ENCODE assay signal across 16 mouse cellular contexts in genomic region chr5:41942131-41942530, GRCm38 (mm10).
DNase-seq lines count a peak whose midpoint lies in the region; ATAC-seq and TF ChIP-seq lines count a peak whose summit lies in the region.
"Had no signal": no experiment of that assay in that cellular context is flagged by ENCODE, and none has a peak within 500 bp of the region (broad histone marks: within the 10 kb centered on the region; RNA-seq: fewer than 3 reads in every experiment).

No protein-coding gene starts in this region.

- H3K4me2 ChIP-seq in forebrain, postnatal 0 days (ENCODE audit: low read depth) = no peak overlapping the region
- H3K4me2 ChIP-seq in forebrain, embryonic 11.5 days (ENCODE audit: low read depth, low read length, severe bottlenecking) = no peak overlapping the region
- no peak overlapping the region for H3K4me2 ChIP-seq in lung, postnatal 0 days (replicated peaks; ENCODE audit: low read depth, low read length)
- H3K4me2 ChIP-seq: heart, embryonic 13.5 days; hindbrain, embryonic 12.5 days; liver, embryonic 12.5 days had no signal

- peak; percentile 85 for ATAC-seq in forebrain, postnatal 0 days
- no peak for ATAC-seq in forebrain, embryonic 11.5 days (replicated peaks; ENCODE audit: low FRiP score)
- no peak for ATAC-seq in lung, postnatal 0 days
- ATAC-seq: liver, embryonic 12.5 days had no signal

- no peak overlapping the region for H3K27ac ChIP-seq in forebrain, postnatal 0 days (ENCODE audit: low read depth, low read length)
- no peak overlapping the region for H3K27ac ChIP-seq in forebrain, embryonic 11.5 days (ENCODE audit: low read depth, low read length)
- H3K27ac ChIP-seq in layer of hippocampus, adult 2 months = peak overlapping the region; percentile 79
- H3K27ac ChIP-seq in lung, postnatal 0 days (ENCODE audit: low read length) = no peak overlapping the region
- H3K27ac ChIP-seq: heart, embryonic 13.5 days; hindbrain, embryonic 12.5 days; liver, embryonic 12.5 days had no signal

- H3K9ac ChIP-seq in forebrain, postnatal 0 days = no peak overlapping the region
- no peak overlapping the region for H3K9ac ChIP-seq in forebrain, embryonic 11.5 days (ENCODE audit: low read length)
- H3K9ac ChIP-seq in lung, postnatal 0 days (replicated peaks; ENCODE audit: low read depth) = no peak overlapping the region
- H3K9ac ChIP-seq: heart, embryonic 13.5 days; hindbrain, embryonic 12.5 days; liver, embryonic 12.5 days had no signal

- TF ChIP-seq CTCF in forebrain, postnatal 0 days (IDR thresholded peaks at IDR 0.05; ENCODE audit: low read depth) = no peak
- no peak for TF ChIP-seq CTCF in layer of hippocampus, adult 2 months (conservative IDR thresholded peaks at IDR 0.05)
- TF ChIP-seq CTCF in lung, postnatal 0 days (IDR thresholded peaks at IDR 0.05) = no peak

- H3K4me3 ChIP-seq in forebrain, postnatal 0 days (ENCODE audit: low read depth, low read length) = no peak overlapping the region
- H3K4me3 ChIP-seq in forebrain, embryonic 11.5 days (ENCODE audit: low read depth, low read length) = no peak overlapping the region
- no peak overlapping the region for H3K4me3 ChIP-seq in layer of hippocampus, adult 2 months
- H3K4me3 ChIP-seq in lung, postnatal 0 days (ENCODE audit: low read depth, low read length) = no peak overlapping the region
- H3K4me3 ChIP-seq: erythroblast, embryonic 14.5 days; heart, embryonic 13.5 days; hindbrain, embryonic 12.5 days; liver, embryonic 12.5 days had no signal

- no peak for TF ChIP-seq EP300 in lung, postnatal 0 days (IDR thresholded peaks at IDR 0.05)

- DNase-seq in forebrain, postnatal 0 days = peak; percentile 56
- no peak for DNase-seq in forebrain, embryonic 11.5 days (ENCODE audit: low spot score)
- DNase-seq in brain, adult 2 months (ENCODE audit: low read depth, low spot score) = peak; percentile 84
- DNase-seq in layer of hippocampus, adult 2 months (ENCODE audit: low spot score in 2 of 2) = peak; percentile 51 to 71
- DNase-seq in left cerebral cortex, postnatal 25 days (ENCODE audit: low spot score in 2 of 2) = peak; percentile 39 to 78
- DNase-seq in thymus, postnatal 10 days (ENCODE audit: low spot score in 2 of 2) = no peak
- DNase-seq in lung, postnatal 0 days (ENCODE audit: low spot score) = no peak
- no peak for DNase-seq in B cell, adult 2 months
- DNase-seq: cerebellum, adult 8-10 months; gastrocnemius, postnatal 25 days; kidney, adult 8-10 months; lung, postnatal 10 days had no signal

- 54% methylated on average over 7 of the region's 7 CpGs for WGBS in forebrain, postnatal 0 days
- 92% methylated on average over 7 of the region's 7 CpGs for WGBS in forebrain, embryonic 11.5 days
- WGBS in lung, postnatal 0 days = 77% methylated on average over 7 of the region's 7 CpGs

- no peaks in the 10 kb centered on the region for H3K36me3 ChIP-seq in forebrain, postnatal 0 days (ENCODE audit: insufficient read depth)
- H3K36me3 ChIP-seq in forebrain, embryonic 11.5 days (ENCODE audit: control insufficient read depth, insufficient read depth, low read length) = no peaks in the 10 kb centered on the region
- no peaks in the 10 kb centered on the region for H3K36me3 ChIP-seq in lung, postnatal 0 days (ENCODE audit: insufficient read depth, low read length)
- H3K36me3 ChIP-seq: heart, embryonic 13.5 days; hindbrain, embryonic 12.5 days; liver, embryonic 12.5 days had no signal

- intact Hi-C loops in left cerebral cortex, postnatal 25 days (cut with DNase I) = no loop called here

- H3K4me1 ChIP-seq in forebrain, postnatal 0 days (ENCODE audit: insufficient read depth) = no peaks in the 10 kb centered on the region; the same call in 1 of the 2 replicates
- H3K4me1 ChIP-seq in forebrain, embryonic 11.5 days (replicated peaks; ENCODE audit: control insufficient read depth, insufficient read depth, low read length) = no peaks in the 10 kb centered on the region
- no peaks in the 10 kb centered on the region for H3K4me1 ChIP-seq in lung, postnatal 0 days (ENCODE audit: insufficient read depth, low read depth, low read length)
- H3K4me1 ChIP-seq: heart, embryonic 13.5 days; hindbrain, embryonic 12.5 days; liver, embryonic 12.5 days had no signal

- H3K9me3 ChIP-seq in forebrain, postnatal 0 days (ENCODE audit: low read length) = no peaks in the 10 kb centered on the region
- H3K9me3 ChIP-seq in forebrain, embryonic 11.5 days (ENCODE audit: control insufficient read depth, low read length) = no peaks in the 10 kb centered on the region
- H3K9me3 ChIP-seq in lung, postnatal 0 days (ENCODE audit: low read length) = no peaks in the 10 kb centered on the region
- H3K9me3 ChIP-seq: heart, embryonic 13.5 days; hindbrain, embryonic 12.5 days; liver, embryonic 12.5 days had no signal

- no peaks in the 10 kb centered on the region for H3K27me3 ChIP-seq in forebrain, postnatal 0 days (ENCODE audit: insufficient read depth, low read length)
- H3K27me3 ChIP-seq in forebrain, embryonic 11.5 days (ENCODE audit: control insufficient read depth, insufficient read depth, low read length) = no peaks in the 10 kb centered on the region
- H3K27me3 ChIP-seq in lung, postnatal 0 days (replicated peaks; ENCODE audit: insufficient read depth, low read length) = no peaks in the 10 kb centered on the region
- H3K27me3 ChIP-seq: heart, embryonic 13.5 days; hindbrain, embryonic 12.5 days; liver, embryonic 12.5 days had no signal

Comparison
In these comparisons a context has a peak if more than half of its experiments do, and no peak if none do; other contexts are left out.
1. DNase-seq: peak in forebrain, postnatal 0 days (single experiment), brain, adult 2 months (single experiment), layer of hippocampus, adult 2 months (2 of 2) and left cerebral cortex, postnatal 25 days (2 of 2); none in forebrain, embryonic 11.5 days (single experiment), thymus, postnatal 10 days (0 of 2), lung, postnatal 0 days (single experiment) and B cell, adult 2 months (0 of 2).